Mouse (Mus musculus) kidney, adult 2 months (tissue): ENCODE results near the gene Babam1.

Experiments
- CTCF ChIP-seq: fragments of 200-500 bp; conservative IDR thresholded peaks from 2 replicates; pipeline ENCODE4 v1.5.1; 2011; ENCODE audit warnings: low read depth, mild to moderate bottlenecking, control low read depth, low read length, moderate library complexity, mixed read lengths; ENCODE audit not compliant: insufficient read depth, insufficient read length
- POLR2A ChIP-seq: fragments of 200-500 bp; IDR thresholded peaks from one replicate; pipeline ENCODE4 v1.6.1; 2011; ENCODE audit warnings: low read depth, low read length, control low read depth

DNA sequence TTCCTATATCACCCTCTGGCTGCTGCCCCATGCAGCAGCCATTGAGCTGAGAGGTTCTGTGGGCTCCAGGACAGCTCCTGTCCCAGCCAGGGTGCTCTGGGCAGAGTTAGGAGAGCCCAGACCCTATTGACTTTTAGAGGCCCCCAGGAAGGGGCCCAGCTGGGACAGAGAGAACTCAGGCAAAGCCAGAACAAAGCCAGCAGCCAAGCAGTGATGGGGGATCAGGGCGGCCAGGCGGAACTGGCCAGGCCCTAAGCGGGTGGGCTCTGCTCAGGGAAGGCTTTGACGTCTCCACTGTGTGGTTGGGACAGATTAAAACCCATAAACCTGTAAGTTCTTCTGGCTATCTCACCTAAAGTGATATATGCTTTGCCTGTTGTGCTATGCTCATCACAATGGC lies 17.7 kb upstream of the Babam1 start:
- no peak for TF ChIP-seq POLR2A
- TF ChIP-seq CTCF, result no peak
